Mouse (Mus musculus): ENCODE measurements around the gene Akap13. TPM values are rescaled to one million over a fixed set of nuclear protein-coding genes. Genes with fewer than 3 reads are reported as not detected.

Gene Akap13
- polyA plus RNA-seq, 1 experiment from 2014 or later, result 24.3 TPM

GRCm38 (mm10) chr7:75428913-75429312 lies 26.4 kb upstream of the Akap13 start:
- Histone ChIP-seq H3K4me1 (replicated peaks; ENCODE audit: insufficient read depth, low read length) (no peaks in the 10 kb centered on the region), H3K4me3 (replicated peaks; ENCODE audit: low read depth, low read length) (no peak overlapping the region), H3K36me3 (ENCODE audit: insufficient read depth, low read length) (no peaks in the 10 kb centered on the region), H3K9ac (ENCODE audit: low read depth, low read length) (no peak overlapping the region), H3K9me3 (replicated peaks; ENCODE audit: low read length) (no peaks in the 10 kb centered on the region), H3K27me3 (ENCODE audit: insufficient read depth, low read length) (no peaks in the 10 kb centered on the region), H3K4me2 (ENCODE audit: low read length) (no peak overlapping the region), H3K27ac (no peak overlapping the region)
- no peak for TF ChIP-seq CTCF (IDR thresholded peaks at IDR 0.05; ENCODE audit: low read depth)
- WGBS, result 85% methylated on average over 4 of the region's 4 CpGs
- ATAC-seq (replicated peaks; ENCODE audit: low FRiP score, low read depth), result no peak
- no peak for DNase-seq (ENCODE audit: low spot score)

- no peak overlapping the region for H3K4me3 ChIP-seq (replicated peaks; ENCODE audit: low read depth, low read length)
- H3K27ac ChIP-seq, result no peak overlapping the region
- 68% methylated on average over 2 of the region's 2 CpGs for WGBS
- no peak overlapping the region for H3K9ac ChIP-seq (ENCODE audit: low read depth, low read length)
- ATAC-seq (replicated peaks; ENCODE audit: low FRiP score, low read depth) (no peak), DNase-seq (ENCODE audit: low spot score) (no peak)
- no peaks in the 10 kb centered on the region for H3K4me1 ChIP-seq (replicated peaks; ENCODE audit: insufficient read depth, low read length)
- no peak for TF ChIP-seq CTCF (IDR thresholded peaks at IDR 0.05; ENCODE audit: low read depth)
- H3K9me3 ChIP-seq (replicated peaks; ENCODE audit: low read length), result no peaks in the 10 kb centered on the region
- H3K36me3 ChIP-seq (ENCODE audit: insufficient read depth, low read length), result no peaks in the 10 kb centered on the region
- H3K4me2 ChIP-seq (ENCODE audit: low read length), result no peak overlapping the region
- no peaks in the 10 kb centered on the region for H3K27me3 ChIP-seq (ENCODE audit: insufficient read depth, low read length)
Observed at GRCm38 (mm10) chr7:75430550-75430949, 24.8 kb upstream of the Akap13 start.

GRCm38 (mm10) chr7:75431043-75431442 lies 24.3 kb upstream of the Akap13 start:
- ATAC-seq (replicated peaks; ENCODE audit: low FRiP score, low read depth) (no peak), DNase-seq (ENCODE audit: low spot score) (peak; percentile 56)
- TF ChIP-seq CTCF (IDR thresholded peaks at IDR 0.05; ENCODE audit: low read depth), result no peak
- no peak overlapping the region for H3K27ac ChIP-seq
- no peak overlapping the region for H3K4me3 ChIP-seq (replicated peaks; ENCODE audit: low read depth, low read length)
- H3K27me3 ChIP-seq (ENCODE audit: insufficient read depth, low read length), result no peaks in the 10 kb centered on the region
- no peak overlapping the region for H3K4me2 ChIP-seq (ENCODE audit: low read length)
- no peaks in the 10 kb centered on the region for H3K9me3 ChIP-seq (replicated peaks; ENCODE audit: low read length)
- no peak overlapping the region for H3K9ac ChIP-seq (ENCODE audit: low read depth, low read length)
- no peaks in the 10 kb centered on the region for H3K36me3 ChIP-seq (ENCODE audit: insufficient read depth, low read length)
- H3K4me1 ChIP-seq (replicated peaks; ENCODE audit: insufficient read depth, low read length), result no peaks in the 10 kb centered on the region
- WGBS, result 11% methylated on average over 7 of the region's 7 CpGs

DNA sequence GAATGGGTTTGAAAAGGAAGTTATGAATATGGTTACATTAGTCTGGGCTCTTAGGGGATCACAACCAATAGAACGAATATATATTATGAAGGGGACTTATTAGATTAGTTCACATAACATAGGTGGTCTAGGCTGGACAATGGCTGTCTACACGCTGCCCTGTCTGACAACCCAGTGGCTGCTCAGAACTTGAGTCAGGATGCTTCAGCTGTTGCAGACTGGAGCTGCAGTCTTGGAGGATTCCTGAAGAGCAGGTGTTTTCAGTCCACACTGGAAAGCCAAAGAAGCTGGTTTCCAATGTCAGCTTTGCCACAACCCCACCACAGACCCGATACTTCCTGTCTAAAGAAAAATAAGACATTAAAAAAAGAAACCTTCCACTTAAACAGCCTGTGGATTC lies 23.3 kb upstream of the Akap13 start:
- H3K36me3 ChIP-seq (ENCODE audit: insufficient read depth, low read length), result no peaks in the 10 kb centered on the region
- no peaks in the 10 kb centered on the region for H3K27me3 ChIP-seq (ENCODE audit: insufficient read depth, low read length)
- no peak for TF ChIP-seq CTCF (IDR thresholded peaks at IDR 0.05; ENCODE audit: low read depth)
- no peaks in the 10 kb centered on the region for H3K4me1 ChIP-seq (replicated peaks; ENCODE audit: insufficient read depth, low read length)
- no peak overlapping the region for H3K4me3 ChIP-seq (replicated peaks; ENCODE audit: low read depth, low read length)
- 41% methylated on average over 3 of the region's 3 CpGs for WGBS
- H3K4me2 ChIP-seq (ENCODE audit: low read length), result no peak overlapping the region
- peak; percentile 44 for DNase-seq (ENCODE audit: low spot score)
- ATAC-seq (replicated peaks; ENCODE audit: low FRiP score, low read depth), result no peak
- H3K27ac ChIP-seq, result no peak overlapping the region
- H3K9me3 ChIP-seq (replicated peaks; ENCODE audit: low read length), result no peaks in the 10 kb centered on the region
- H3K9ac ChIP-seq (ENCODE audit: low read depth, low read length), result no peak overlapping the region

DNA sequence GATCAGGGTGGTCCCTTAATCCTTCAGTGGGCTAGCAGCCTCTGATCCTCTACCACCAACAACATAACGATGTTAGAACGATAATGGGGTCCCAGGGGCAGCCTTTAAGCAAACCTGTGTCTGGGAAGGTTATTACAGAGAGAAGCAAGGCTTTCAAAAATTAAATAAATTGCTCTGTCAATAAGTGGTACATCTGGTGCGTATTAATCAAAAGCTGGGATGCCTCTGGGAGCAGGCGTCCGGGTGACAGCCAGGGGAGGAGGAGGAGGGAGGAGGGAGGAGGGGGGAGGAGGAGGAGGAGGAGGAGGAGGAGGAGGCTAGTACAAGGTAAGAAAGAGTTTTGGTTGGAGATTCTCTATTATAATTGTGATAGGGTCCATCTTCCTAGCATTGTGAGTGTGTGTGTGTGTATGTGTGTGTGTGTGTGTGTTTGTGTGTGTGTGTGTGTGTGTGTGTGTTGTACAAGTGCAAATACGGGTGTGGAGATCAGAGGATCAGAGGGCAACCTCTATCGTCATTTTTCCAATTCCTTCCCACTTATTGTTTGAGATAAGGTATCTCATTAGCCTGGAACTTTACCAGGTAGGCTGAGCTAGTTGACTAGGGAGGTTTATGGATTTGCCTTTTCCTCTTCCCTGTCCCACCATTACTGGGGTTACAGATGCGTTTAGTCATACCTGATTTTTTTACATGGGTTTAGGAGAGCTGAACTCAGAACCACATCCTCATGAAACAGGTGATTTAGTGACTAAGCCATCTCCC lies 18.7 kb upstream of the Akap13 start:
- TF ChIP-seq CTCF (IDR thresholded peaks at IDR 0.05; ENCODE audit: low read depth), result no peak
- H3K9ac ChIP-seq (ENCODE audit: low read depth, low read length), result no peak overlapping the region
- DNase-seq (ENCODE audit: low spot score), result no peak
- no peak overlapping the region for H3K27ac ChIP-seq
- H3K27me3 ChIP-seq (ENCODE audit: insufficient read depth, low read length), result no peaks in the 10 kb centered on the region
- H3K4me3 ChIP-seq (replicated peaks; ENCODE audit: low read depth, low read length), result no peak overlapping the region
- no peak overlapping the region for H3K4me2 ChIP-seq (ENCODE audit: low read length)
- no peaks in the 10 kb centered on the region for H3K9me3 ChIP-seq (replicated peaks; ENCODE audit: low read length)
- H3K4me1 ChIP-seq (replicated peaks; ENCODE audit: insufficient read depth, low read length), result no peaks in the 10 kb centered on the region
- 51% methylated on average over 8 of the region's 8 CpGs for WGBS
- no peak for ATAC-seq (replicated peaks; ENCODE audit: low FRiP score, low read depth)
- H3K36me3 ChIP-seq (ENCODE audit: insufficient read depth, low read length), result no peaks in the 10 kb centered on the region

- DNase-seq (ENCODE audit: low spot score) (no peak), ATAC-seq (replicated peaks; ENCODE audit: low FRiP score, low read depth) (no peak)
- no peak overlapping the region for H3K4me3 ChIP-seq (replicated peaks; ENCODE audit: low read depth, low read length)
Observed at GRCm38 (mm10) chr7:75439570-75439969, 15.8 kb upstream of the Akap13 start.

DNA sequence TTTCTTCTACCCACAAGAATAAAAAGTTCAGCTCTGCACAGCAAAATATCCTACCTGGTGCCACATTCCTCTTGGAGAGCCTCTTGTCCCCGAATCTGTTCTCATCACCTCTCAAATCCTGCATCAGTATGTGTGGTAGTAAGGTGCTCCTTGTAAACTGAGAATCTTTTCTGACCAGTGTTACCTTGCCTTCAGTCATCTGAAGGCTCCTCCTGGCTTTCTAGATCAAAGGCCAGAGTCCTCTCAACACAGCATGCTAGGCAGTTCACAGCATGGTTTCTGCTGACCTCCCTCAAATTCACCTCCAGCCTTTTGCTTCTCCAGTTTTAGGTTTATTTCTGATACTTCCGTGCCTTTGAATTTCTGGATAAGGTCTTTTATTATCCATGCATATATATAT lies 15.1 kb upstream of the Akap13 start:
- Histone ChIP-seq H3K4me1 (replicated peaks; ENCODE audit: insufficient read depth, low read length) (no peaks in the 10 kb centered on the region), H3K27ac (no peak overlapping the region), H3K9ac (ENCODE audit: low read depth, low read length) (no peak overlapping the region), H3K9me3 (replicated peaks; ENCODE audit: low read length) (no peaks in the 10 kb centered on the region), H3K36me3 (ENCODE audit: insufficient read depth, low read length) (no peaks in the 10 kb centered on the region), H3K4me3 (replicated peaks; ENCODE audit: low read depth, low read length) (no peak overlapping the region), H3K4me2 (ENCODE audit: low read length) (no peak overlapping the region), H3K27me3 (ENCODE audit: insufficient read depth, low read length) (no peaks in the 10 kb centered on the region)
- 82% methylated on average over 2 of the region's 2 CpGs for WGBS
- ATAC-seq (replicated peaks; ENCODE audit: low FRiP score, low read depth) (no peak), DNase-seq (ENCODE audit: low spot score) (no peak)
- no peak for TF ChIP-seq CTCF (IDR thresholded peaks at IDR 0.05; ENCODE audit: low read depth)

More at GRCm38 (mm10) chr7:75439570-75439969, 15.8 kb upstream of the Akap13 start:
- H3K4me1 ChIP-seq (replicated peaks; ENCODE audit: insufficient read depth, low read length), result no peaks in the 10 kb centered on the region
- H3K36me3 ChIP-seq (ENCODE audit: insufficient read depth, low read length), result no peaks in the 10 kb centered on the region
- H3K9me3 ChIP-seq (replicated peaks; ENCODE audit: low read length), result no peaks in the 10 kb centered on the region
- H3K4me2 ChIP-seq (ENCODE audit: low read length), result no peak overlapping the region
- no peak for TF ChIP-seq CTCF (IDR thresholded peaks at IDR 0.05; ENCODE audit: low read depth)
- H3K27ac ChIP-seq, result no peak overlapping the region
- no peak overlapping the region for H3K9ac ChIP-seq (ENCODE audit: low read depth, low read length)
- 81% methylated on average over 4 of the region's 4 CpGs for WGBS
- no peaks in the 10 kb centered on the region for H3K27me3 ChIP-seq (ENCODE audit: insufficient read depth, low read length)
